Mouse (Mus musculus): ENCODE measurements around the gene Mkks.
"Not testable (repeated sequence)": the region's sequence is repeated elsewhere in the genome, so short reads cannot be mapped to it uniquely, and the experiment has no call there.

Mkks gene

DNA sequence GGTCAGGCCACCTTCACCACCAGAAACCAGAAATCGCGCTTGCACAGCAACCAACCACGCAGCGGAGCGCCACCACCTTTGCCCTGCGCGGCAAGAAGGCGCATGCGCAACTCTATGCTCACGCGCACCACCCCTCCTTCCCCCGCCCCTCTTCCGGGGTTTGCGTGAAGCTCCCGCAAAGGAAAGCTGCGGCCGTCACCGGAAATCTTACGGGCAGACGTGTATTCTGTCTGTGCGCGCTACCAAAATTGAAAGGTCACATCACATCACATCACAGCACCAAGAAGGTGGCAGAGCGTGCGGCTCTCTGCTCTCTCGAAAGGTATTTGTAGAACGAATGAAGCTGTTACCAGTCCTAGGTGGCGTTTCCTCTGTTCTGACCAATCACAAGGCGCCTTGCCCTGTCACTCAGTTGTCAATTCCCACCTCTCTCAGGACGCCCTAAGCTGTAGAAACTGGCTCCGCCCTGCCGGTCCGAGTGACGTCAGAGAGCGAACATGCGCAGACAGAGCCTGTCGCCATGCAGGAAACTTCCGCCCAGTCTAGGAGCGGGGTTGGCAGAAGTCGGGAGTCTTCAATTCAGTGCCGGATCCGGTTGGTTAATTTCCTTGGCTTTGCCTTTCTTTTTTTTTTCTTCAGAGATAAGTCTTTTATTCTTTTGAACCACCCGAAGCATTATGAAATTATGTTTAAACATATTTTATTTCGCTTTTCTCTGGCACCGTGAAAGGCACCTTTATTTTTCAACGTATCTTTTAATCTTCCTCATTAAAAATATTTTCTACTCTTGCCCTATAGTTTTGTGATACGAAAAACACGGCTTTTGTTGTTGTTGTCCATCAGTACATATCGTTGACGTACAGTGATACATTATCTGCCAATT, at the start of gene Mkks, which contains the start of the genes Slx4ip and AL731706.1:
Gene Mkks (minus strand): TSS at position 322 of the 883 bp plus-strand sequence.
Gene Slx4ip (plus strand): TSS at position 151 of the 883 bp plus-strand sequence.
Gene AL731706.1 (minus strand): TSS at position 322 of the 883 bp plus-strand sequence.
- peak; percentile 100 for DNase-seq (ENCODE audit: low read depth)

DNA sequence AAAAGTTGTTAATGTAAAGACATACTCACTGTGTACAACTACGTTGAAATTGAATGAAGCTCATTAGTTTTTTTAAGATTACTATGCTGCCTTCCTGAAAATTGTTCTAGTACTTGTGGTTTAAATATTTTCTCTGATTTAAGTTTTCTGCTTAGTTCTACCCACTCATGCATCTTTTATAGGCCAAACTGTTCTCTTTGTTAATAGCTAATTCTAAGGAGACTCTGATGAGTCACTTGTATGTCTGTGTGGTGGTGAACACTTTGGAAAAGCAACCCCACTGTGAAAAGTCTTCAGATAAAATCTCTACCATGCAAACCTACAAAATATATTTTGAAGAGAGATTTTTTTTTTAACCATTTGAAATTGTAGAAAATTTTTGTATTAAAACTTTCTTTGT, 47.1 kb upstream of the Mkks start:
- no peak for DNase-seq (ENCODE audit: low read depth)

DNA sequence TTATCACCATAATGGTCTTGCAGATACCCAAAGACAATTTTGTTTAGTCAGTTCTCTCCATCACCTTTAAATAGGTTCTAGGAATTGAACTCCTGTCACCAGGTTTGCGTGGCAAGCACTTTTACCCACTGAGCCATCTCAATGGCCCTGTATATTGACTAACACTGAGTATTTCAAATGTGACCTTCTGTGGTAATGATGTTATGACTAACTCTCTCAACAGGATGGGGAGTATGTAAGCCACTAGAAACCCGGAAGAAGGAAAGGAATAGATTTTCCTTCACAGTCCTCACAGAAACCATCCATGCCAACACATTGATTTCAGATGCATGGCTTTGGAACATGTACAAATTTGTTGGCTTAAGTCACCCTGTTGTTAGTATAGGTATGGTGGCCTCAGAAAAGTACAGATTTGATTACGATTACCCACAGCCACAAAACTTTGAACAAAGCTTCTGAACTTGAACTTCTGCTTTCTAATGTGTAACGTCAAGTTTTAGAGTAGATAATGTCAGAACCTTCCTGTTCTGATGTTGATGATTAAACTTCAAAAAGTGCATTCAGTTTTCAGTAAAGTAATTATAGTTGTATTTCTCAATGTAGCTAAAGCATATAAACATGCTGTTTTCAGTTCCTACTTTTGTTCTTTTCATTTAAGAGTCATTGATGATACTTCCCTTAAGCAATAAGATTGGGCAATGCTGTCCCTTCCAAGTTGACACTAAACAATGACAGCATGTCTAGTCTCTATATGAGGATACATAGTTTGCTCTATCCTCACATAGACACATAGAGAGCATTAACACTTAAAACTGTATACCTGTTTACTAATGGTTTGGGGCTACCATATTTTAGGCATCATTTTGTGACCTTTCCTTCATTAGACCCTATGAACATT, 45.5 kb upstream of the Mkks start:
- peak; percentile 6 for DNase-seq (ENCODE audit: low read depth)

DNA sequence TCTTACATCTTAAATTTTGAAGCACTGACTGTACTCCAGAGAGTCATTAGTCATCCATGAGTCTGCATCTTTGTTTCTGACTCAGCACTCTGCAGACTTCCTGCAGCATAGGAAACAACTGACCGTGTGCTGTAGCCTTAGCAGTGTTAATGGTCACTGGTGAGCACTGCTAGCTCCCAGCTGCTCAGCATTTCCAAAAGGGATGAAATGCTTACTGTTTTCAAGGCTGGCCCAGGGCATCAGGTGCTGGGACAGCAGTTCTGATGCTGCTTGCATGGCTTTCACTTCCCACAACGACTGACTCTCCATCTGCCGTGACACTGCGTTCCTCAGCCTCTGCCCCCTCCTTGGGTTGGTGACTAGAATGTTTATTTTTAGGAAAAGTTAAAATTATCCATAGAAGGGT, 29.8 kb upstream of the Mkks start:
- DNase-seq (ENCODE audit: low read depth) = no peak

DNA sequence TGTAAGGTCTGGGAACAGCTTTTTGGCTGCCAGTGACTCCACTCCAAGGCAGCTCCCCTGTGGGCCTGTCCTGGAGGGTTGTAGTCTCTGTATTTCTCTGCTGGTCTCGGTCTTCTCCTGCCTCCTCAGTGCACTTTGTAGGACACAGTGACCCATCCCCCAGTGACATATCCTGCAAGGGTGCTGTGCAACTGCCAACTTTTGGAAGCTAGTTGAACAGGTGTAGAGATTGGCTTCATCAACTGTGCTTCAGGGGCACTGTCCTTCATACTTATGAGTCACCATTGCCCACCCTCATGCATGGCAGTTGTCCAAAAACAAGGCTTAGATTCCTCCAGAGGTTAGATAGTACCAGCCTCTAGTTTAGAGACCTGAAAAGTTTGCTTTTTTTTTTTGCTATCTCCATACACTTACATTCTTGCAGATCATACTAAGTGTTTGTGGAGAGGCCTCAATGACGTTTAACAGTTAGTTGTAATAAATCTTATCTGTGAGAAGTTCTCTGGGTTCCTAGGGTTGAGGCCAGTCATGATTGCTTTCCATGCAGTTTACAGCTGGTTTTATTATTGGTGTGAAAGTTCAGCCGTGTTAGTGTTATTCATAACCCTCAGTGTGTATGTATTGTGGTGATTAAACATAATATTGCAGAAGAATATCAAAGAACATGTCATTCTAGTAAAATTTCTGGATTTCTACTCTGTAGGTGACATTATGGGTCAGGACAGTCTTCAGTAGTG, 29.2 kb upstream of the Mkks start:
- DNase-seq (ENCODE audit: low read depth) = no peak

DNA sequence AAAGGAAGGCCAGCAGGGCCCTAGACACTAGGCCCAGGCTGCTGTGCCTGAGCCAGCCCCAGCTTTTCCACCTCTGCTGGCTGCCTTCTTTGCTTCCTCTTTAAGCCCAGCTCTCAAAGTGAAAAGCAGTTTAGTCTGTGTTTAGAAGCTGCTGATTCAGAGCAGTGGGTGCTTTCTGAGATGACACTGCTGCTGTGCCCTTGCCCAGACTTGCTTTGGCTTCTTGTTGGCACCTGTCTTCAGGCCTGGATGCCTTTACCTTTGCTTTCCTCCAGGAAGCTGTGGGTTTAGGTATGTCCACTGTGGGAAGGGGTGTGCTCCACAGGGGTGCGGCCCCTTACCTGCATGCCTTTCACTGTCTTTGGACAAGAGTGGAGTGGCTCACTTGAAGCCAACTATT, 28.2 kb upstream of the Mkks start:
- no peak for DNase-seq (ENCODE audit: low read depth)

DNA sequence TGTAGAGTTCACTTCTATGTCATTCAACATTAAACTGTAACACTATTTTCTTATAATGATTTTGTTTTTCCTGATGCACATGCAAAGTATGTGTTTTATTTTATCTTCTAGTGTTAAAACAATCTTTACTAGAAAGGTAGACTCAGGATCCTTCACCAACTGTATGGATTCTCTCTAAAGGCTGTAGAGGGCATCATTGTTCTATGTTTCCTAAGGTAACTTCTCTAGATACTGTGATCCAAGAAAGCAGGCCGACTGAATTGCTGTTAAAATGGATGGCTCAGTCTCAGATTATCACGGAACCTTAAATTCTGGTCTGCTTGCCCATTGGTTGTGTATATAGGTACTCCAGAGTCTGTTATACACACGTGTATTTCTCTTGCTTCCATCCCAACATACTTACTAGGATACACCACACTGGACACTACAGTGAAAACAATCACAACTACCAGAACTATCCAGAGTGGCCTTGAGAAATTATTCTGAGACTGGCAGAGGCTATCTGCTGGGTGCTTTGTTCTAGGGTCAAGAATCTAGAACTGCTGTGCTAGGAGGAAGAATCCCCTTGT, 23.2 kb upstream of the Mkks start:
- DNase-seq (ENCODE audit: low read depth) = no peak

DNA sequence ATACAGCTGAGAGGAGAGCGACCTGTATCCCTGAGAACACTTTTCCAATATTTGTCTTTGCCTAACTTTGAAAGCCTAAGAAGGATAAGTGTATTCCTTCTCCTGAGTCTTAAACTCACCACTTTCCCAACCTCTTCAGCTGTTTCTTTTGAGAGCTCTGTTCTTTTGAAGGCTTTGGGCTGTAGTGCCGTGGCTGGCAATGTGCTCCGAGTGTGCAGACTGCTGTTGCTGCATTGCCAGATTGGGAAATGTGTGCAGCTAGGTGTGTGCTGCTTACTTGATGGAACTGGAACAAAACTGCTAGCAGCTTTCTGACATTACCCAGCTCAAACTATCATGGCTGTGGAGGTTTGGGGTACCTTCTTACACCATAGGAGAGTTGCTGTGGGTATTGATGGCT, 21.8 kb upstream of the Mkks start:
- no peak for DNase-seq (ENCODE audit: low read depth)

DNA sequence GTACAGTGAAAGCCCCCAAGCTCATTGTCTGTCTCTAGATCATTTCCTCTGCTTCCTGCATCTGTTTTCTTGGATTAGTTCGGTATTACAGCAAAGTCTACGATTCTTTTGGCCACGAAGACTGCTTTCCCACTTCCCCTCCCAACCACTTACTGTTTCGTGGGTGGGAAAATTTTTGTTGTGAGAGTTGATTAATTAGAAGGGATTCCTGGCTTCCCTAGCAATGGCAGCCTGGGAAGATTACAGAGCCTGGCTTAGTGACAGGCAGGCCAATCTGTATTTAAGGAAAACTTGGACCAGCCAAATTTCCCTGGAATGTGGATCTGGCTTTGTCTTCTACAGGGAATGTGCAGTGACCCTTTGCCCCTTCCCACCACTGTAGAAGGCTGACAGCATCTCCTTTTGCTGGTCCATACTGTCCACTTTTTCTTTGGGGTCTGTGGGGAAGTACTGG, 20.8 kb upstream of the Mkks start:
- DNase-seq (ENCODE audit: low read depth) = no peak

DNA sequence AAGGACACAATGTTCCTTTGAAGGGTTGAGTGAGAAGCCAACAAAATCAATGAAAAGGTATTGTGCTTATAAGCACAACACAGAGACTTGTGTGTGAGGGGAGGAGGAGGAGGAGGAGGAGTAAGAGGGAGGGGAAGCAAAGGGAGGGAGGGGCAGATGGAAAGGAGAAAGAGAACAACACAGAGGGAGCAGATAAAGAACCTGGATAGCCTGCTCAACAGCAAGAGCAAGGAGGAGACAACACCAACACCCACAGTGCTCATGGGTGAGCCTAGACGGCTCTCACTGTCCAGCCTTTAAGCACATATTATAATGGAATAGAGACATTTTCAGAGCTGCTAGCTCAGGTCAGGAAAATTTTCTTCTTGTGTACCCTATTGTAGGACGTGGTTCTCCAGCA, 18.1 kb upstream of the Mkks start:
- no peak for DNase-seq (ENCODE audit: low read depth)

DNA sequence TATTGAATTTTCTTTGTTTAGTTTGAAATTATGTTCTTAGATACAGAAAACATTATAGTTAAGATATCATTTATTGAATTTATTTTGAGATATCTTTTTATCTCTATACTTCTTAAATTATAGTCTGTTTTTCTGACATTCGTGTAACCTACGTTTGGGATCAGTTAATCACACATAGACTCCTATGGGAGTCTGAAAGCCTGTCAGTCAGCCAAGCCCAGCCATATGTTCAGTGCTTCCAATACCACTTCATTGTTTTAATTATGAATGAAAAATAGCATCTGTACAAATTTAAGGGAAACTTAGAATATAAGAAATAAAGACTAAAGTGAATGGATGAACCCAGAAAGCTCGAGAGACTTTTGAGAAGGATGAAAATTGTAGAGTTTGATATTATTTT, 17.4 kb upstream of the Mkks start:
- DNase-seq (ENCODE audit: low read depth) = no peak

DNA sequence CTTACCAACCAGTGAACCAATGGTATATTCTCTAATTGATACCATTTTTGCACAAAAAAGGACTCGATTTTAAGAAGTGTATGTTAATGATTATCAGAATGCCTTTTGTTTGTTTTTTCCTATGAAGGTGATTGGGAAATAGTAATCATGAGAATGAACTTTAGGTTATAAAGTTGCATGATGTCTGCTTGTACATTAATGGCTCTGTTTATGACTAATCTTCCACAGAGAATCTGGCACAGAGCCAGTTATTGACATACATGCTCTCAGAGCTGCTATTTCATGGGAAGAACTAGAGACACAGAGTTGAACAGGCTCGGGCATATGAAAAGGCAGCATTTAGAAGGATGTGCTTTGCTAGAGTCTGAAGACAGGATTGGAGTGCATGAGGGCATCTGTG, 4.9 kb upstream of the Mkks start:
- peak; percentile 5 for DNase-seq (ENCODE audit: low read depth)

DNA sequence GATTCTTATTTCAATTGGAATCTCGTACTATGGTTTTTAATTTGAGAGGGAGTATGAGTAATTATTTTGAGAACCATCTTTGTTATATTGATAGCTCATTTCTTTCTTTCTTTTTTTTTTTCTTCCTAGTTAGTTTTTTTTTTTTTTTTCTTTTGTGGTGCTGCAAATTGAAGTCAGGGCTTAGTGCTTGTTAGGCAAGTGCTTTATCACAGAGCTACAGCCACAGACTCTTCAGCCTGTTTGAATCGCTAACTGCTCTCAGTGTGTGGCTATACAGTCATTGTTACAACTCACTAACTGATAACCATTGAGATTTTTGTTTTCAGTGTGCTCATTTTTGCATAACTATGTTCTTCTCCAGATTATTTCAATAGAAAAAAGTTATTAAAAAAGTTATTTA, 3.3 kb upstream of the Mkks start:
- DNase-seq (ENCODE audit: low read depth) = no peak

DNA sequence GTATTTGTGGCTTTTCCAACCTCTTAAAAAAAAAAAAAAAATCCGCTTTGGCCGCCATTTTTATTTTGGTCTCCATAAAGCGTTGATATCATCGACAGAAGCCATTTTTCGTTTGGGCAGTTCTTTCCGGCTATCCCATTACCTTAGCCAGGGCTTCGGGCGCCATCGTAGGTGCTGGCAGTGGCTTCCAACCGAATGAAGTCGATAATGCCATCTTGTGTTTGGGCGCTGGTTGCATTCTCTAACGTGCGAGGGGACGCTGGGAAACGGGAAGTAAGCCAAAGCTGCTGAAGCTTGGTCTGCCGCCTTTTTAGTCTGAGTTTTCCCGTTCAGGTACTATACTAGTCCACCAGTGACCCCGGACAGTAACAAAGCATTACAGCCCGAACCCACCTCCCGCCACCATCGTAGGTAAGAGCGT, 772 bp upstream of the Mkks start:
- peak; percentile 99 for DNase-seq (ENCODE audit: low read depth)

DNA sequence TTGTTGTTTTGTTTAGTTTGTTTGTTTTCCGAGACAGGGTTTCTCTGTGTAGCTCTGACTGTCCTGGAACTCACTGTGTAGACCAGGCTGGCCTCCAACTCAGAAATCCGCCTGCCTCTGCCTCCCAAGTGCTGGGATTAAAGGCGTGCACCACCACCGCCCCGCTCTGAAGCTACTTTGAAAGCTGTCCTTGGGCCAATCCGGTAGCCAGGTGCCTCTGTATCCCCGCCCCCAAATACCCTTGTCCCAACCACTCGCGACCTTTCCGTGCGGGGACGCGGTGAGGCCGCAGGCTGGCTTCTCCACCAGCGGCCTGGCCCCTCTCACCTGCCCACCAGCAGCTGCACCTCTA, 497 bp downstream of the Mkks start:
- DNase-seq (ENCODE audit: low read depth) = not testable (repeated sequence)

DNA sequence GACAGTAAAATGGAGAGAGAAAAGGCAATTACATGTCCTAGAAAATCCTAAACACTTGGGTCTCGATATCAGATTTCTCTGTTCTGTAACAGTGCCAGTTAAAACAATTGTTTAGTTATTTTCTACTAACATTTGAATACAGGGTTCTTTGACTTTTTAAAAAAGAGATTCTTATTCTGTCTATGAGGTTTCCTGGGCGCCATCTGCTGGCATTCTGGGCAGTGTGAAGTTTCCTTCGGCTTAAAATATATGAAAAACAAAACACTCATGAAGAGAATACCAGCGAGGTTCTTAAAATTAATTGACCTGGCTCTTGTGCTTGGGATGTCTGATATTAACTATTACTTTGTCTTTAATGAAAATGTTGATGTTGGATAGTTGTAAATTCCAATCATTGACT, 4.3 kb downstream of the Mkks start:
- peak; percentile 25 for DNase-seq (ENCODE audit: low read depth)

DNA sequence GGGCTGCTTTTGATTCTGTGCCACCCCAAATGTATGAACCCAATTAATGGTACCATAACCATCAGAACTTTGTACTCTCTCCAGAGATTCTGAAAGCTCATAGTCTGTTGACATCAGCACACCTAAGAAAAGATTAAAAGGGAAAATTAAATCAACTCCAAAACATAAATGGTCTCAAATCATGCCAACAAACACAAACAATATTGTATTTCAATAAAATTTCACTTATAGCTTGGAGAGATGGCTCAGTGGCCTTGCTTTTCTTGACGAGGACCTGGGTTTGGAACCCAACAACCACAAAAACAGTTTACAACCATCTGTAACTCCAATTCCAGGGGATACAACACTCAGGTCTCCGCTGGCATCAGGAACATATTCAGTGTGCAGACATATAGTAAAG, 5.6 kb downstream of the Mkks start, which contains the start of gene AL731706.2:
Gene AL731706.2 (minus strand): TSS at position 101 of the 400 bp plus-strand sequence.
- DNase-seq (ENCODE audit: low read depth) = no peak

DNA sequence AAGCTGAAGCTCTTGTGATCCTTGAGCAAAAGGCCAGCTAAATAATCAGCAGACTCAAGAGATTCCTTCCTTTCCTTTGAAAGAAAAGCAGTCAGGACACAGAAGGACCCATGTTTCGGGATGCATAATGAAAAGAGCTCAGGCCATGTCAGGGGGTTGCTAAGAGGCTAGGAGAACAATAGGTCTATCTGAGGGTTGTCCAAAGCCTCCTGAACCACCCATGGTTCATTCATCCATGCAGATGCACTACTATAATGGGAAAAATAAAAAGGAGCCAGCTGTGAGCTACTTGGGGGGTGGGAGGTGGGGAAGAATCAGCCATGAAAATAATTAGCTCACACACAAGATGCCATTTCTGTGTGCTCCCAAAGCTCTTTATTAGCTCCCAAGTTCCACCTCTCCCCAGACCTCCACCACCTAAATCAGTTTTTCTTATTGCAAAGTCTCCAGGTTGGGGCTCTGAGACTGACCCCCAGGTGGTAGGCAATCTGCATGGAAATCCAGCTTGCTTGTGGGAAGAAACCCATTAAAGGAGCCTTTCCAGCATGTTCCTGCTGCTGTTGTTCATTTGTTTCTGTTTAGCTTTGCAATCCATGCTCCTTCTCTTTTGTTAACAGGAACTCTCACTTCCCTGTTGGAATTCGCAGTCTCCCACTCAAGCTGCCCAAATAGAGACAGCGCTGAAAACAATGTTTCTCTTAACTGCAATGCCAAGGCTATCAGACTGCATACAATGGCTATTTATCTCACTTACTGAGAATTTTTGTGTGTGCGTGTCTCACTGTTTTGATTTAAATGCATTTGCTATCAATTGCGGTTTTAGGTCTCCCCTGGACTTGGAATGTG, 36.4 kb downstream of the Mkks start:
- no peak for DNase-seq (ENCODE audit: low read depth)

DNA sequence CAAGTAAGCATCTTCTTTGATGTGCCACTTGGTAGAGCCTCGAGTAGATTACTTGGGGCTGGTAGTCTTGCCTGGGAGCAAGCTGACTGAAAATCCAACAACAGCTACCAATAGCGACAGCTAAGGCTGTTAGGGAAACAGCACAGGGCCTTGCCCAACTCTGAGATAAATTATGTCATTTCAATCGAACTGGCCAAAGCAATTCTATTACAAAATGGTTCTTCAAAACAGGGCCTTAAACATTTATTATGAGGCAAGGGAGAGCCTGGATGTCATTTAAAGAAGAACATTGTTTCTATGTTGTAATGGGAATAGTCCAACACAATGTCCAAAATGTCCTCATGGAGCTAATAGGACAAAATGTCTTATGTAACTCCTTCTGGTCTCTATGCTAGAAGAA, 40.8 kb downstream of the Mkks start:
- DNase-seq (ENCODE audit: low read depth) = no peak

DNA sequence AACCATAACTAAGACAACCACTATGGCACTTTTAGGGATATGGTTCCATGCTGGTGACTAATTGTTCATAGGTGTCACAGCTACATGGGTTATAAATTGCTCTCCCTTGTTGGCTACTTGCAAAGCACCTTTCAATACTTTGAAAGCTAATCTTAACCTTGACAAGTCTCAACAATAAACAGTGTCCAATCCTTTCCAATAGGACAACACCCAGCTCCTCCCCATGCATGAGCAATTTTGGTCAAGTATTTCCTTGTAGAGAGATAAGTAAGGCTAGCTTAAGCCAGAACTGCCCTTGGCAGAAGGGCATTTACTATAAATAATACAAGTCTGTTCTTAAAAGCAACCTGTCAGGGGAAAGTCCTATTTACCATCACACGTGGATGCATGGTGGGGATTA, 53.2 kb downstream of the Mkks start:
- DNase-seq (ENCODE audit: low read depth) = no peak

DNA sequence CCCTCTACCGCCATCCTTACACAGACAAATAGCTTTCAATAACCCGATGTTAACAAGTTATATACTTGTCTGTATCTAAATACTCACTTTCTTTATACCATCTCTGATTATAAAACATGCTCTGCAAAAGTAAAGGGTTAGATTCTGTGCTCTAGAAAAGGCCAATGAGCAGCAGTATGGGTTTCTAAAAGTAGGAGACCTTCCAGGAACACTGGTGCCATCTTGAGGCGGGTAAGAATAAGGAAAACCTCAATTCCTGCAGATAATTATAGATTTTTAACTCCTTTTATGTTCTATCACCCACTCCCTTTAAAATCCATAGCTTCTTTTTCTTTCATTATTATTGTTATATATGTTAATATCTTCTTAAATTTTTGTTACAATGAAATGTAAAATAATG, 55.3 kb downstream of the Mkks start:
- DNase-seq (ENCODE audit: low read depth) = no peak
